Mouse (Mus musculus) liver, adult 2 months (tissue): ENCODE results near the gene Ahdc1. TPM values are rescaled to one million over a fixed set of nuclear protein-coding genes. Genes with fewer than 3 reads are reported as not detected.
"Not testable (repeated sequence)": the region's sequence is repeated elsewhere in the genome, so short reads cannot be mapped to it uniquely, and the experiment has no call there.

Experiments
- DNase-seq: peaks from one replicate; pipeline ENCODE4 v3.0.0-alpha.2; 2011; ENCODE audit warnings: low read depth, low spot score; ENCODE audit errors: extremely low read depth
- H3K27ac ChIP-seq: fragments of 200-500 bp; replicated peaks from 2 replicates; pipeline ENCODE4 v1.5.1; 2012; ENCODE audit warnings: low read depth, mild to moderate bottlenecking, control low read depth, inconsistent platforms, low read length; ENCODE audit not compliant: insufficient read depth
- H3K27me3 ChIP-seq: fragments of 200-500 bp; 2 replicates; pipeline ENCODE4 v1.6.1; 2012; ENCODE audit warnings: mild to moderate bottlenecking, moderate library complexity, low read length, inconsistent platforms; ENCODE audit not compliant: control insufficient read depth, insufficient read depth
- H3K36me3 ChIP-seq: fragments of 200-500 bp; 2 replicates; pipeline ENCODE4 v1.6.1; 2012; ENCODE audit warnings: low read length, inconsistent platforms; ENCODE audit not compliant: control insufficient read depth, insufficient read depth
- H3K4me1 ChIP-seq: fragments of 200-500 bp; 2 replicates; pipeline ENCODE4 v1.6.1; 2011; ENCODE audit warnings: low read length; ENCODE audit not compliant: control insufficient read depth, insufficient read depth
- H3K4me3 ChIP-seq: fragments of 200-500 bp; 2 replicates; pipeline ENCODE4 v1.5.1; 2011; ENCODE audit warnings: low read depth, mild to moderate bottlenecking, control low read depth, low read length, moderate library complexity; ENCODE audit not compliant: insufficient read depth
- H3K79me2 ChIP-seq: fragments of 200-500 bp; 2 replicates; pipeline ENCODE4 v1.6.1; 2012; ENCODE audit warnings: inconsistent platforms, mild to moderate bottlenecking, low read length, moderate library complexity; ENCODE audit not compliant: control insufficient read depth, insufficient read depth
- H3K9ac ChIP-seq: fragments of 200-500 bp; 2 replicates; pipeline ENCODE4 v1.6.1; 2012; ENCODE audit warnings: low read depth, mild to moderate bottlenecking, control low read depth, inconsistent platforms, low read length
- CTCF ChIP-seq: fragments of 200-500 bp; IDR thresholded peaks from 2 replicates; pipeline ENCODE4 v1.5.1; 2011; ENCODE audit warnings: low read depth, low read length, control low read depth
- POLR2A ChIP-seq: fragments of 200-500 bp; IDR thresholded peaks from 2 replicates; pipeline ENCODE4 v1.6.1; 2011; ENCODE audit warnings: low read length, control low read depth; ENCODE audit not compliant: insufficient read depth; ENCODE audit errors: extremely low read depth
- WGBS: fragments of 180-500 bp; shearing (Covaris S2); methylation state at CpG from one replicate; pipeline ENCODE4 v1.1.7; 2018; 5-methylcytosine and 5-hydroxymethylcytosine counted together
- polyA plus RNA-seq: library from polyadenylated mRNA; depleted of rRNA; stranded (reverse); fragments of >200 nt; gene quantifications from 2 replicates; pipeline ENCODE4 v1.2.3, GENCODE M21; 2012
- total RNA-seq: library from RNA; depleted of rRNA; stranded (reverse); fragments of >200 nt; gene quantifications from 2 replicates; pipeline ENCODE4 v1.2.3, GENCODE M21; 2014

Gene Ahdc1
- total and polyA plus RNA-seq, 2 experiments = 2.4 to 8.7 TPM

DNA sequence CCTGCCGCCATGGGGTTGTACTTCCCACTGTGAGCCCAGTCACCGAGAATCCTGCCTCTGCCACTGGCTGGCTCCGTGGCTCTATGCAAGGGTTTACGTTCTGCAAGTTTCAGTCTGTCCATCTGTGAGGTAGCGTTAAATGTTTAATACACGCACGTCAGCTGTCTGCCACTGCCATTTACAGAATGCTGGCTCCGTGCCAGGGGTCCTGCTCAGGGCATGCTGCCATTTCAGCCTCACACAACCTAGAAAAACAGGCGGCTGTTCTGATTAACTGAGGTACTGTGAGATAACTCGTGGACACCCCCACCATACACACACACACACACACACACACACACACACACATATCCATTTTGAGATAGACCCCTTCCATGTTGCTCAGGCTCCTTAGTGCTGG, 8.2 kb upstream of the Ahdc1 start:
- Histone ChIP-seq H3K79me2 (no peaks in the 10 kb centered on the region), H3K9ac (no peak overlapping the region), H3K4me3 (no peak overlapping the region), H3K4me1 (no peaks in the 10 kb centered on the region), H3K36me3 (peaks cover 3% of the 10 kb centered on the region; the same call in 1 of the 2 replicates), H3K27ac (no peak overlapping the region), H3K27me3 (no peaks in the 10 kb centered on the region)
- TF ChIP-seq CTCF (no peak), POLR2A (no peak)
- no peak for DNase-seq
- 45% methylated on average over 10 of the region's 10 CpGs for WGBS

DNA sequence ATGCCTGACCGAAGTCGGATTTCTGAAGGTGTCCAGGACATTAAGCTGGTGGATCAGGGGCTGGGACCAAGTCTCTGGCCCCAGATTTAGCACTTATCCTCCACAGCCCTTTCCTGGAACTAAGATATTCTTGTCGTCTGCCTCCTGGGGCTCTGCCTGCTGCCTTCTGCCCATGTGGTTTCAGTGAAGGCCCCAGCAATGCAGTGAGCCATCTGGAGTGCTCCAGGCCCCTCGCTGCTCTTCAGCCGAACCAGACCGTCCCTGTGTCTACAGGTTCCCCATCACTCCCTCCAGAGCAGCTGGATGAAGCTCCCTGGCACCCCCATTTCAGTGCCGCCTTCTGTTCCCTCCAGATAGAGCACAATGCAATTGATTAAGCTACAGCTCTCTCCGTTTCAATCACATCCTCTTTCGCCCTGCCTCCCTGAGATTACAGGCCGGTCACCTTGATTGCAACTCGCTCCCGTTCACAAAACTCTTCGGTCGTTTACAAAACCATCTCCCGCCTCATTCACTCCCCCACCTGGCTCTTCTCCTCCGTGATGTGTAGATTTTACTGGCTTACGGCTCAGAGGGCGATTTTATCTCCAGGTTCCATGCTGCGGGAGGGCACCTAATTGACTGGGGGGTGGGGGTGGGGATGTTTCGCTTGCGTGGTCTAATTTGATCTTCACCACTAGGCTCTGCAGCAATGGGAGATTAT, 7.6 kb upstream of the Ahdc1 start:
- Histone ChIP-seq H3K4me1 (no peaks in the 10 kb centered on the region), H3K36me3 (peaks cover 3% of the 10 kb centered on the region; the same call in 1 of the 2 replicates), H3K27me3 (no peaks in the 10 kb centered on the region), H3K4me3 (no peak overlapping the region), H3K27ac (no peak overlapping the region), H3K9ac (no peak overlapping the region), H3K79me2 (no peaks in the 10 kb centered on the region)
- no peak for TF ChIP-seq CTCF
- no peak for TF ChIP-seq POLR2A
- WGBS = 89% methylated on average over 21 of the region's 21 CpGs
- DNase-seq = no peak

DNA sequence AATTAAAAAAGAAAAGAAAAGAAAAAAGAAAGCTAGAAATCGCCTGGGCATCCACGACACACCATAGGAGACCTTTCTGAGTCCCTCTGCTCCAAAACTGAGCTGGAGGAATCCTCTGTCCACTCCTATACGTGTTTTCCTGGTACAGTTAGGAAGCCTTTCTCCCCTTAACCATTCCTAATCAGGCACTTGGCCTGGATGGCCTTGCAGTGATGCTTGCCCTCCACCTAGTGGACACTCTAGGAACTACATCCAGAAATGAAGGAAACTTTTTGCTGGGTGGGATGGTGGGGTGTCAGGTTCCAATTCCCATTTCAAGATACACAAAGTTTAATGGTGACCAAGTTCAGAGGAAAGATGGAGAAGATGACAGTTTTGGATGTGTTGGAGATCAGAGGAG, 5.8 kb upstream of the Ahdc1 start:
- Histone ChIP-seq H3K27me3 (no peaks in the 10 kb centered on the region), H3K4me1 (no peaks in the 10 kb centered on the region), H3K9ac (no peak overlapping the region), H3K27ac (no peak overlapping the region), H3K79me2 (no peaks in the 10 kb centered on the region), H3K36me3 (peaks cover 3% of the 10 kb centered on the region; the same call in 1 of the 2 replicates), H3K4me3 (no peak overlapping the region)
- no peak for DNase-seq
- WGBS = 22% methylated on average over 3 of the region's 3 CpGs
- peak; percentile 81 for TF ChIP-seq CTCF
- no peak for TF ChIP-seq POLR2A

DNA sequence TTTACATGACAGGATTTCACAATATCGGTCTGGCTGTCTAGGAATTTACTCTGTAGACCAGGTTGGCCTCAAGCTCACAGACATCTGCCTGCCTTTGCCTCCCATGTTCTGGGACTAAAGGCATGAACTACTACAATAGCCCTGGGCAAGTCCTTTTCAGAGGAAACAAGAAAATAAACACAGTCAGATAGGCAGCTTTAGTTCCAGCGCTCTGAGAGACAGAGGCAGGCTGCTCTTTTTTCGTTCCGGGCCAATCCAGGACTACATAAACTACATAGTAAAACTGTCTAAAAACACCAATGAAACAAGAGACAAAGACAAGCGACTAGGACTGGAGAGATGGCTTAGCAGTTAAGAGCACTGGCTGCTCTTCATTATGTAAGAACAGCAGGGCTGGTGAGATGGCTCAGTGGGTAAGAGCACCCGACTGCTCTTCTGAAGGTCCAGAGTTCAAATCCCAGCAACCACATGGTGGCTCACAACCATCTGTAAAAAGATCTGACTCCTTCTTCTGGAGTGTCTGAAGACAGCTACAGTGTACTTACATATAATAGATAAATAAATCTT, 5.1 kb upstream of the Ahdc1 start:
- not testable (repeated sequence) for H3K36me3 ChIP-seq, H3K4me3 ChIP-seq, H3K27me3 ChIP-seq, H3K4me1 ChIP-seq, H3K79me2 ChIP-seq, H3K9ac ChIP-seq, H3K27ac ChIP-seq
- peak; percentile 66 for DNase-seq
- 41% methylated on average over 6 of the region's 6 CpGs for WGBS

DNA sequence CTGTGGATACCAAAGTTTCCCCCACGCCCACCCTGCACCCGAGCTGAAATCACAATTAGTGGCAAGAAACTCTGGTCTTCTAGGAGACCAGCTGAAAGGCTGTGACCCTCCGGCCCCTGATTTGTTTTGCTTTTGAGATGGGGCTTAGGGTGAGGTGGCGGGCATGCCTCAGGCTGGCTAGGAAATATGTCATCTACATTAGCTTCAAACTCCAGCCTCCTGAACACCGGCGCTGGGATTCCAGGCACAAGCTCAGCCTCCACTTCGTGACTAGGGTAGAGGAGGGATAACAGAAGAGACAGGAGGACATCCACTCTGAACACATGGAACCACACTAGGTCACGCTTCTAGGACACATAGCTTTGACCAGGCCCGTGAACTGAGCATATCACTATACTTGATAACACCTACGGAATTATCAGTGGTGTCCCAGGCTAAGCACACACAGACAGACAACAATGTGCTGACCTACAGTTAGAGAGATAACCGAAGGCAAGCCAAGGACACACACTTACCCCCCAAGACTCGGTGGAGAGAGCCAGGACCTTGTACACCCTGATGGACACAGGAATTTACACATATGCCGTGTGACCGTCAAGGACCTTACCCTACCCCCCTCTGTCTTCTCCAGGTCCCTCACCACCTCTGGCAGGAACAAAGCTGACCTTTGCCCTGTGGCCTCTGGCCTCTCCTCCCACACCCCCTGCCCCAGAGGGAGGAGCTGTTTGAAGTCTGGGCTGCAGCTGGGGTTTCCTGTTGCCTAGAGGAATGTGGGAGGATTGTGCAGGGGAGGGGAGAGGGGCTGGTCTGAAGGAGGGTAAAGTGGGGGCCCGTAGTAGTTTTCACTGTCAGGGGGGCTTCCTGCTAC, 3.3 kb upstream of the Ahdc1 start:
- Histone ChIP-seq H3K27ac (peak overlapping the region; percentile 95), H3K36me3 (peaks cover 3% of the 10 kb centered on the region; the same call in 1 of the 2 replicates), H3K79me2 (peaks cover 4% of the 10 kb centered on the region; the same call in 1 of the 2 replicates), H3K27me3 (no peaks in the 10 kb centered on the region), H3K4me3 (peak overlapping the region; percentile 60), H3K9ac (peak overlapping the region; percentile 82), H3K4me1 (no peaks in the 10 kb centered on the region)
- peak; percentile 92 for DNase-seq
- TF ChIP-seq CTCF = no peak
- 0 out of 2 replicates have a peak, but pooled peaks have one; percentile 42 for TF ChIP-seq POLR2A
- 18% methylated on average over 15 of the region's 15 CpGs for WGBS
